Mouse (Mus musculus) hindbrain, embryonic 10.5 days (tissue): ENCODE results near the gene Tpm3-rs7. TPM values are rescaled to one million over a fixed set of nuclear protein-coding genes. Genes with fewer than 3 reads are reported as not detected.
"Not testable (repeated sequence)": the region's sequence is repeated elsewhere in the genome, so short reads cannot be mapped to it uniquely, and the experiment has no call there.

Experiments used
- DNase-seq: peaks from one replicate; pipeline ENCODE4 v3.0.0-alpha.2; 2017; ENCODE audit warnings: low spot score
- H3K27ac ChIP-seq: fragments of 300-500 bp; sonication (generic); 2 replicates; pipeline ENCODE4 v1.5.1; 2016; ENCODE audit warnings: mild to moderate bottlenecking, moderate library complexity
- H3K27me3 ChIP-seq: fragments of 300-500 bp; sonication (generic); 2 replicates; pipeline ENCODE4 v1.6.1; 2016; ENCODE audit warnings: mild to moderate bottlenecking; ENCODE audit not compliant: poor library complexity, insufficient read depth, severe bottlenecking
- H3K36me3 ChIP-seq: fragments of 300-500 bp; sonication (generic); 2 replicates; pipeline ENCODE4 v1.6.1; 2016; ENCODE audit warnings: mild to moderate bottlenecking, moderate library complexity
- H3K4me1 ChIP-seq: fragments of 300-500 bp; sonication (generic); replicated peaks from 2 replicates; pipeline ENCODE4 v1.6.1; 2016; ENCODE audit warnings: mild to moderate bottlenecking
- H3K4me3 ChIP-seq: fragments of 300-500 bp; sonication (generic); 2 replicates; pipeline ENCODE4 v1.5.1; 2016; ENCODE audit warnings: mild to moderate bottlenecking, moderate library complexity
- H3K9me3 ChIP-seq: fragments of 300-500 bp; sonication (generic); 2 replicates; pipeline ENCODE4 v1.6.1; 2016; ENCODE audit warnings: mild to moderate bottlenecking, moderate library complexity
- WGBS: fragments of 180-500 bp; shearing (Covaris S2); methylation state at CpG from one replicate; pipeline ENCODE4 v1.1.7; 2016; 5-methylcytosine and 5-hydroxymethylcytosine counted together
- polyA plus RNA-seq: library from polyadenylated mRNA; unstranded; fragments of >200 nt; fragmentation: Nextera tagmentation; extraction: Ambion mirVana; gene quantifications from 2 replicates; pipeline ENCODE4 v1.2.1, GENCODE M21; 2016

Tpm3-rs7 gene
- 6.9 and 7.6 TPM in 2 replicates for polyA plus RNA-seq

GRCm38 (mm10) chr14:113314499-113314898 lies at the start of gene Tpm3-rs7:
Tpm3-rs7 (plus strand) TSS chr14:113314608.
- not testable (repeated sequence) for H3K36me3 ChIP-seq, H3K4me1 ChIP-seq, H3K27me3 ChIP-seq, H3K9me3 ChIP-seq, H3K27ac ChIP-seq, DNase-seq, H3K4me3 ChIP-seq
- 93% methylated on average over 16 of the region's 16 CpGs for WGBS

- 89% methylated on average over 1 of the region's 1 CpGs for WGBS
- Histone ChIP-seq H3K4me1 (no peaks in the 10 kb centered on the region), H3K27me3 (no peaks in the 10 kb centered on the region), H3K4me3 (no peak overlapping the region), H3K9me3 (no peaks in the 10 kb centered on the region), H3K36me3 (no peaks in the 10 kb centered on the region), H3K27ac (no peak overlapping the region)
- no peak for DNase-seq
These were observed 2.6 kb downstream of the Tpm3-rs7 start for GRCm38 (mm10) chr14:113317023-113317422.

GRCm38 (mm10) chr14:113363361-113363760 lies 49.0 kb downstream of the Tpm3-rs7 start:
- H3K27ac ChIP-seq = no peak overlapping the region
- H3K9me3 ChIP-seq = peaks cover 3% of the 10 kb centered on the region
- no peaks in the 10 kb centered on the region for H3K4me1 ChIP-seq
- H3K36me3 ChIP-seq = no peaks in the 10 kb centered on the region
- 88% methylated on average over 1 of the region's 1 CpGs for WGBS
- H3K4me3 ChIP-seq = no peak overlapping the region
- no peak for DNase-seq
- no peaks in the 10 kb centered on the region for H3K27me3 ChIP-seq
